Mouse (Mus musculus) right cerebral cortex, adult 18-20 months (tissue): ENCODE data around the gene Atxn1l.

Experiments used
- DNase-seq: peaks from one replicate; pipeline ENCODE4 v3.0.0; 2022; ENCODE audit warnings: mixed read lengths

The Atxn1l gene

GRCm38 (mm10) chr8:109725106-109725505, 12.4 kb downstream of the Atxn1l start:
- no peak for DNase-seq

- DNase-seq: no peak
Observed at GRCm38 (mm10) chr8:109714961-109715360, 22.6 kb downstream of the Atxn1l start.

GRCm38 (mm10) chr8:109712521-109712920, 25.0 kb downstream of the Atxn1l start:
- DNase-seq: no peak

GRCm38 (mm10) chr8:109707921-109708320, 29.6 kb downstream of the Atxn1l start:
- no peak for DNase-seq

GRCm38 (mm10) chr8:109706874-109707237, 30.7 kb downstream of the Atxn1l start:
- DNase-seq: peak; percentile 77

GRCm38 (mm10) chr8:109706076-109706873, 31.3 kb downstream of the Atxn1l start:
- no peak for DNase-seq

- DNase-seq: peak; percentile 97
Observed at GRCm38 (mm10) chr8:109705320-109706075, 32.0 kb downstream of the Atxn1l start, which contains the start of gene Zfp821. Zfp821 (plus strand) TSS chr8:109705546.

- no peak for DNase-seq
Observed at GRCm38 (mm10) chr8:109704565-109705319, 32.8 kb downstream of the Atxn1l start.

- DNase-seq: no peak
Observed at GRCm38 (mm10) chr8:109698477-109698876, 39.1 kb downstream of the Atxn1l start.

- no peak for DNase-seq
Observed at GRCm38 (mm10) chr8:109697754-109698153, 39.8 kb downstream of the Atxn1l start.

- no peak for DNase-seq
Observed at GRCm38 (mm10) chr8:109694154-109694553, 43.4 kb downstream of the Atxn1l start.

- DNase-seq: peak; percentile 98
Observed at GRCm38 (mm10) chr8:109693146-109693900, 44.2 kb downstream of the Atxn1l start, which contains the start of gene Ist1. Ist1 (minus strand) TSS chr8:109693260.

- no peak for DNase-seq
Observed at GRCm38 (mm10) chr8:109692443-109693145, 44.9 kb downstream of the Atxn1l start.

GRCm38 (mm10) chr8:109691769-109692168, 45.8 kb downstream of the Atxn1l start:
- no peak for DNase-seq

GRCm38 (mm10) chr8:109687248-109687647, 50.3 kb downstream of the Atxn1l start:
- no peak for DNase-seq

GRCm38 (mm10) chr8:109682120-109682519, 55.4 kb downstream of the Atxn1l start:
- DNase-seq: no peak

GRCm38 (mm10) chr8:109681535-109681934, 56.0 kb downstream of the Atxn1l start:
- DNase-seq: no peak
